Mouse (Mus musculus) embryonic fibroblast, embryonic 13.5 days (primary cell): ENCODE measurements around the gene Gtf2i.

ENCODE experiments used
- CTCF ChIP-seq: IDR thresholded peaks from 2 replicates; pipeline ENCODE4 v1.5.1; 2011; ENCODE audit warnings: mild to moderate bottlenecking, control low read depth, low read length, moderate library complexity, borderline replicate concordance; ENCODE audit not compliant: insufficient read depth
- POLR2A ChIP-seq: IDR thresholded peaks from 2 replicates; pipeline ENCODE4 v1.6.1; 2011; ENCODE audit warnings: low read depth, mild to moderate bottlenecking, control low read depth, low read length, moderate library complexity

GRCm38 (mm10) chr5:134229391-134229790, 85.2 kb downstream of the Gtf2i start, which contains the start of gene Ncf1:
- no peak for TF ChIP-seq CTCF
- TF ChIP-seq POLR2A = no peak
